Mouse (Mus musculus) thymus, postnatal 25 days (tissue): Measurements from ENCODE around the gene Gabrb2.

ENCODE experiments used
- DNase-seq: peaks from one replicate; pipeline ENCODE4 v3.0.0; 2022

Gabrb2 gene

GRCm38 (mm10) chr11:42535286-42535685, 115.7 kb downstream of the Gabrb2 start:
- DNase-seq = no peak

GRCm38 (mm10) chr11:42535861-42536260, 116.3 kb downstream of the Gabrb2 start:
- DNase-seq = no peak

- DNase-seq = no peak
Observed at GRCm38 (mm10) chr11:42542861-42543260, 123.3 kb downstream of the Gabrb2 start.

- DNase-seq = no peak
Observed at GRCm38 (mm10) chr11:42566023-42566422, 146.5 kb downstream of the Gabrb2 start.

GRCm38 (mm10) chr11:42571467-42571866, 151.9 kb downstream of the Gabrb2 start:
- no peak for DNase-seq

- no peak for DNase-seq
Observed at GRCm38 (mm10) chr11:42575146-42575873, 155.8 kb downstream of the Gabrb2 start.

GRCm38 (mm10) chr11:42579804-42580203, 160.2 kb downstream of the Gabrb2 start:
- DNase-seq = no peak

- DNase-seq = no peak
Observed at GRCm38 (mm10) chr11:42581123-42581522, 161.6 kb downstream of the Gabrb2 start.

- no peak for DNase-seq
Observed at GRCm38 (mm10) chr11:42581753-42582152, 162.2 kb downstream of the Gabrb2 start.

GRCm38 (mm10) chr11:42592418-42592817, 172.9 kb downstream of the Gabrb2 start:
- DNase-seq = no peak

- no peak for DNase-seq
Observed at GRCm38 (mm10) chr11:42606225-42606624, 186.7 kb downstream of the Gabrb2 start.

- DNase-seq = no peak
Observed at GRCm38 (mm10) chr11:42609128-42609763, 189.7 kb downstream of the Gabrb2 start.

GRCm38 (mm10) chr11:42618195-42618594, 198.6 kb downstream of the Gabrb2 start:
- no peak for DNase-seq

- DNase-seq = no peak
Observed at GRCm38 (mm10) chr11:42621109-42621508, 201.6 kb downstream of the Gabrb2 start.

GRCm38 (mm10) chr11:42650111-42650510, 230.6 kb downstream of the Gabrb2 start:
- no peak for DNase-seq

- DNase-seq = no peak
Observed at GRCm38 (mm10) chr11:42651572-42651971, 232.0 kb downstream of the Gabrb2 start.

- no peak for DNase-seq
Observed at GRCm38 (mm10) chr11:42654189-42654588, 234.6 kb downstream of the Gabrb2 start.

GRCm38 (mm10) chr11:42668657-42669056, 249.1 kb downstream of the Gabrb2 start:
- DNase-seq = no peak
